Mouse (Mus musculus) forebrain, embryonic 11.5 days (tissue): Measurements from ENCODE around the gene St6galnac3. TPM values are rescaled to one million over a fixed set of nuclear protein-coding genes. Genes with fewer than 3 reads are reported as not detected.

Experiments
- ATAC-seq: fragments of 200-750 bp; cut with Nextera tagmentation; replicated peaks from 2 replicates; pipeline ENCODE4 v1.8.0; 2017; ENCODE audit warnings: moderate TSS enrichment; ENCODE audit not compliant: low FRiP score
- DNase-seq: peaks from one replicate; pipeline ENCODE4 v3.0.0-alpha.2; 2017; ENCODE audit warnings: low spot score
- H3K27ac ChIP-seq: fragments of 300-500 bp; sonication (generic); 2 replicates; pipeline ENCODE4 v1.5.1; 2014; ENCODE audit warnings: low read depth, low read length
- H3K27me3 ChIP-seq: fragments of 300-500 bp; sonication (generic); 2 replicates; pipeline ENCODE4 v1.6.1; 2014; ENCODE audit warnings: mild to moderate bottlenecking, low read length, mixed read lengths; ENCODE audit not compliant: control insufficient read depth, insufficient read depth
- H3K36me3 ChIP-seq: fragments of 300-500 bp; sonication (generic); 2 replicates; pipeline ENCODE4 v1.6.1; 2014; ENCODE audit warnings: mild to moderate bottlenecking, low read length, moderate library complexity, mixed read lengths; ENCODE audit not compliant: control insufficient read depth, insufficient read depth
- H3K4me1 ChIP-seq: fragments of 300-500 bp; sonication (generic); replicated peaks from 2 replicates; pipeline ENCODE4 v1.6.1; 2014; ENCODE audit warnings: low read length, mixed read lengths; ENCODE audit not compliant: control insufficient read depth, insufficient read depth
- H3K4me2 ChIP-seq: fragments of 300-500 bp; sonication (generic); 2 replicates; pipeline ENCODE4 v1.6.1; 2014; ENCODE audit warnings: low read depth, mild to moderate bottlenecking, low read length, moderate library complexity, mixed read lengths; ENCODE audit not compliant: severe bottlenecking
- H3K4me3 ChIP-seq: fragments of 300-500 bp; sonication (generic); 2 replicates; pipeline ENCODE4 v1.5.1; 2014; ENCODE audit warnings: low read depth, low read length
- H3K9ac ChIP-seq: fragments of 300-500 bp; sonication (generic); 2 replicates; pipeline ENCODE4 v1.6.1; 2014; ENCODE audit warnings: low read length
- H3K9me3 ChIP-seq: fragments of 300-500 bp; sonication (generic); 2 replicates; pipeline ENCODE4 v1.6.1; 2016; ENCODE audit warnings: low read length, mixed read lengths; ENCODE audit not compliant: control insufficient read depth
- WGBS: fragments of 180-500 bp; shearing (Covaris S2); extraction: QIAGEN DNeasy Blood & Tissue Kit; methylation state at CpG from one replicate; pipeline ENCODE4 v1.1.7; 2014; 5-methylcytosine and 5-hydroxymethylcytosine counted together
- polyA plus RNA-seq: library from polyadenylated mRNA; unstranded; fragments of >200 nt; fragmentation: Nextera tagmentation; extraction: Ambion mirVana; gene quantifications from 2 replicates; pipeline ENCODE4 v1.2.1, GENCODE M21; 2014

St6galnac3 gene
- polyA plus RNA-seq, 1 experiment from 2014 or later = 38.0 TPM

DNA sequence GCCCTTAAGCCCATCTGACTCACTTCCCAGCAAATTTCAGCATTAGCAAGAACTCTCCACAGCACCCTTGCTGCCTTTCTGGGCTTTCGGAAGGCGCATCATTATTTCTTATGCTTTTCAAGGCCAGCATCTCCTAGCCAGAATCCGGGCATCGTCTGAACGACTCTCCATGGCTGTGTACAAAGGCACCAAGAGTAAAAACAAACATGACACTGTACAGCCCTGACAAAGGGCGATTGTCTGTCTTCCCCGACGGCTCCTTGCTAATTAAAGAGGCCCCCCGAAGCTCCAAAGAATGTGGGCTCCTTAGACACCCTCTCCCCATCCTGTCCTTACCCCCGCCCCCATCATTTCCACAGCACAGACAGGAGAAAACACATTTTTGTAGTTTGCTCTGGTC is 13.4 kb upstream of the St6galnac3 start:
- H3K4me2 ChIP-seq = no peak overlapping the region
- H3K9me3 ChIP-seq = no peaks in the 10 kb centered on the region
- peaks cover 16% of the 10 kb centered on the region for H3K4me1 ChIP-seq
- no peak overlapping the region for H3K4me3 ChIP-seq
- H3K36me3 ChIP-seq = no peaks in the 10 kb centered on the region
- peak overlapping the region; percentile 23; the same call in 1 of the 2 replicates for H3K9ac ChIP-seq
- no peak for DNase-seq
- no peaks in the 10 kb centered on the region for H3K27me3 ChIP-seq
- no peak overlapping the region for H3K27ac ChIP-seq
- ATAC-seq = peak; percentile 54; the same call in 1 of the 2 replicates
- 17% methylated on average over 10 of the region's 10 CpGs for WGBS

DNA sequence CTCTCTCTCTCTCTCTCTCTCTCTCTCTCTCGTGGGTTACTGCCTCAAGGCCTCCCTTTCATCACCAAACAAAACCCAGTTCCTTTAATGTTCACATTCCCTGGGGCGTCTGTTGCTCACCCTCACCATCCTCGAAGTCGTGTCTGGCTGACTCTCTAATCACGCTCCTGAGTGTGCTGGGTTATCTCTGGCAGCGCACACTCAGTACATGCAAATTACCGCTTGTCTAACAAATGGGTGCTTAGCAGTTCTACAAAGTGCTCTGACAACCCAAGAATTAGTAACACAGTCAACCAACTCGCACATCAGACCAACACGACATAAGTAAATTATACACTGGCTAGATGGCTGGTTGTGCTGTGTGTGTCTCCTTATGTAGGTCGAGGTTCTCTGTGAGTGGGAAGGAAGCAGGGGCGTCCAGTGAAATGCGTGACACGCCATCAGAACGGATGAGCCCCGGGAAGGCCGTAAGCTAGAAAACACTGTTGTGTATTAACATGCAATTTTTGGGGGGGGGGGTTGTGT is 11.8 kb upstream of the St6galnac3 start:
- Histone ChIP-seq H3K4me3 (no peak overlapping the region), H3K4me1 (peaks cover 16% of the 10 kb centered on the region), H3K9me3 (no peaks in the 10 kb centered on the region), H3K27me3 (no peaks in the 10 kb centered on the region), H3K9ac (no peak overlapping the region), H3K27ac (no peak overlapping the region), H3K4me2 (no peak overlapping the region), H3K36me3 (no peaks in the 10 kb centered on the region)
- DNase-seq (no peak), ATAC-seq (no peak)
- WGBS = 75% methylated on average over 16 of the region's 16 CpGs

GRCm38 (mm10) chr3:153735796-153736549 is 11.0 kb upstream of the St6galnac3 start:
- H3K27me3 ChIP-seq = no peaks in the 10 kb centered on the region
- no peak overlapping the region for H3K9ac ChIP-seq
- H3K9me3 ChIP-seq = no peaks in the 10 kb centered on the region
- 79% methylated on average over 13 of the region's 13 CpGs for WGBS
- H3K4me1 ChIP-seq = peaks cover 16% of the 10 kb centered on the region
- DNase-seq (no peak), ATAC-seq (no peak)
- no peaks in the 10 kb centered on the region for H3K36me3 ChIP-seq
- H3K27ac ChIP-seq = no peak overlapping the region
- H3K4me3 ChIP-seq = no peak overlapping the region
- H3K4me2 ChIP-seq = no peak overlapping the region

DNA sequence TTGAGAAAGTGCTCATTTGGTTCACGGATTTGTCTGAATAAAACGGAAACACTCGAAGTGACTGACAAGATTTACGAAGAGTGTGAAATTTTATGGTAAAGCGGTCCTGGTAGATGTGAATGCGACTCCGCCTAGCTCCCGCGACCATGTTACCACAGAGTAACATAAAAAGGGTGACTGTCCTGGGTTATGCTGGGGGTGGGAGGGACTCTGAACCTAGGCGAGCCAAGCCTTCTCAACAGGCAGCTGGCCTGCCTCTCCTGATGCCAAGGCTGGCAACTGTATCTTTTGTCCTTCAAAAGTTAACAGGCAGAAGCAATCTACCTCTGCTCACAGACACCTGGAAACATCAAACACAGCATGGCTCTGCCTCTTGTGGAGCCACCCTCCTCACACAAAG is 9.8 kb upstream of the St6galnac3 start:
- no peaks in the 10 kb centered on the region for H3K27me3 ChIP-seq
- no peak overlapping the region for H3K4me2 ChIP-seq
- H3K36me3 ChIP-seq = no peaks in the 10 kb centered on the region
- no peak overlapping the region for H3K27ac ChIP-seq
- no peak overlapping the region for H3K4me3 ChIP-seq
- peaks cover 16% of the 10 kb centered on the region for H3K4me1 ChIP-seq
- WGBS = 73% methylated on average over 10 of the region's 10 CpGs
- DNase-seq = no peak
- no peak overlapping the region for H3K9ac ChIP-seq
- H3K9me3 ChIP-seq = no peaks in the 10 kb centered on the region
- ATAC-seq = no peak

GRCm38 (mm10) chr3:153733364-153734159 is 8.6 kb upstream of the St6galnac3 start:
- H3K27me3 ChIP-seq = no peaks in the 10 kb centered on the region
- ATAC-seq = no peak
- H3K4me1 ChIP-seq = peaks cover 11% of the 10 kb centered on the region
- no peak for DNase-seq
- no peaks in the 10 kb centered on the region for H3K9me3 ChIP-seq
- H3K36me3 ChIP-seq = no peaks in the 10 kb centered on the region
- no peak overlapping the region for H3K9ac ChIP-seq
- no peak overlapping the region for H3K4me2 ChIP-seq
- WGBS = 88% methylated on average over 4 of the region's 4 CpGs
- H3K27ac ChIP-seq = no peak overlapping the region
- no peak overlapping the region for H3K4me3 ChIP-seq

GRCm38 (mm10) chr3:153732749-153733148 is 7.8 kb upstream of the St6galnac3 start:
- Histone ChIP-seq H3K4me3 (no peak overlapping the region), H3K4me1 (peaks cover 8% of the 10 kb centered on the region), H3K4me2 (no peak overlapping the region), H3K27me3 (no peaks in the 10 kb centered on the region), H3K9ac (no peak overlapping the region), H3K36me3 (no peaks in the 10 kb centered on the region), H3K27ac (no peak overlapping the region), H3K9me3 (no peaks in the 10 kb centered on the region)
- 60% methylated on average over 6 of the region's 6 CpGs for WGBS
- no peak for DNase-seq
- ATAC-seq = no peak

GRCm38 (mm10) chr3:153732035-153732434 is 7.1 kb upstream of the St6galnac3 start:
- Histone ChIP-seq H3K4me1 (peaks cover 8% of the 10 kb centered on the region), H3K27me3 (no peaks in the 10 kb centered on the region), H3K27ac (no peak overlapping the region), H3K4me3 (no peak overlapping the region), H3K9ac (no peak overlapping the region), H3K36me3 (no peaks in the 10 kb centered on the region), H3K4me2 (no peak overlapping the region), H3K9me3 (no peaks in the 10 kb centered on the region)
- no peak for DNase-seq
- WGBS = 94% methylated on average over 6 of the region's 6 CpGs
- ATAC-seq = no peak

- Histone ChIP-seq H3K27ac (no peak overlapping the region), H3K4me3 (no peak overlapping the region), H3K9me3 (no peaks in the 10 kb centered on the region), H3K4me2 (no peak overlapping the region), H3K4me1 (peaks cover 4% of the 10 kb centered on the region; the same call in 1 of the 2 replicates), H3K9ac (no peak overlapping the region), H3K36me3 (no peaks in the 10 kb centered on the region), H3K27me3 (no peaks in the 10 kb centered on the region)
- DNase-seq (no peak), ATAC-seq (no peak)
These were observed 3.6 kb upstream of the St6galnac3 start for GRCm38 (mm10) chr3:153728577-153728976.
